ENCODE assay signal across 25 mouse cellular contexts in the genomic region with DNA sequence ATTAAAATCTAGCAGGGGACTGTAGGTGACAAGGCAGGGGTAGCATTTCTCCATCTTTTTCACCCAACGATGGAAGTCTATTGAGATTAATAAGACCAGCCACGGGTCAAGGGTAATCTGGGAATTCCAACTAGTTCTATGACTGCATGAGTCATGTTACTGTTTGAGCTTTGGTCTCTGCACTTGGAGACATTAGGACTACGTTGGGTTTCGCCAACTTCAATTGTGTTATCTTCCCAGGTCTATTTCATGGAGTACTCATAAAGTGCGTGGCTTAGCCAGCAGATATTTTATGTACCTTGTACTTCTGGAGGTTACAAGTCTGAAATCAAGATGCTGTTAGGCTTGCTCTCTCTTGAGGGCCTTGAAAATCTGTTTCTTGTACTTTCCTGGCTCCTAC.
"Had no signal": no experiment of that assay in that cellular context is flagged by ENCODE, and none has a peak within 500 bp of the region (broad histone marks: within the 10 kb centered on the region; RNA-seq: fewer than 3 reads in every experiment).

No protein-coding gene starts in this region.

- DNase-seq: gastrocnemius, postnatal 10 days; gastrocnemius, postnatal 25 days; heart, adult 18-20 months; heart, postnatal 10 days; heart, postnatal 4 days; kidney, adult 11 months; kidney, adult 2 months; kidney, adult 9 months; kidney, postnatal 10 days; kidney, postnatal 25 days; kidney, postnatal 4 days; liver; liver, embryonic 13.5 days had no signal

- H3K4me2 ChIP-seq: heart, embryonic 12.5 days; hindbrain, embryonic 12.5 days; hindbrain, embryonic 14.5 days; limb, embryonic 12.5 days; liver, embryonic 11.5 days; liver, embryonic 13.5 days had no signal

- H3K9ac ChIP-seq: heart, embryonic 12.5 days; hindbrain, embryonic 12.5 days; hindbrain, embryonic 14.5 days; limb, embryonic 12.5 days; liver, embryonic 13.5 days had no signal

- H3K36me3 ChIP-seq: heart, embryonic 10.5 days; heart, embryonic 12.5 days; hindbrain, embryonic 10.5 days; hindbrain, embryonic 12.5 days; limb, embryonic 10.5 days; limb, embryonic 12.5 days; liver, embryonic 13.5 days had no signal

- H3K9me3 ChIP-seq: heart, embryonic 10.5 days; heart, embryonic 12.5 days; hindbrain, embryonic 10.5 days; hindbrain, embryonic 12.5 days; limb, embryonic 10.5 days; limb, embryonic 12.5 days; liver, embryonic 13.5 days had no signal

- ATAC-seq: hindbrain, embryonic 16.5 days; inflammation-experienced regulatory T-cells, adult 6 months had no signal

- H3K27me3 ChIP-seq: heart, embryonic 12.5 days; hindbrain, embryonic 12.5 days; limb, embryonic 12.5 days; liver, embryonic 13.5 days had no signal

- H3K27ac ChIP-seq: heart, embryonic 10.5 days; hindbrain, embryonic 10.5 days; hindbrain, embryonic 12.5 days; hindbrain, embryonic 14.5 days; layer of hippocampus, adult 2 months; left cerebral cortex, adult 2 months; limb, embryonic 10.5 days; limb, embryonic 12.5 days; liver, embryonic 13.5 days had no signal

- H3K4me3 ChIP-seq: heart, embryonic 10.5 days; heart, embryonic 12.5 days; hindbrain, embryonic 10.5 days; hindbrain, embryonic 12.5 days; layer of hippocampus, adult 2 months; left cerebral cortex, adult 2 months; limb, embryonic 10.5 days; limb, embryonic 12.5 days; liver, embryonic 13.5 days had no signal

- H3K4me1 ChIP-seq: liver, embryonic 13.5 days had no signal
